Mouse (Mus musculus): Measurements from ENCODE around the gene Syngap1.

Syngap1 gene

GRCm38 (mm10) chr17:26936921-26937695 is 3.9 kb upstream of the Syngap1 start:
- peak in 1 of 2 experiments; percentile 13 for DNase-seq (ENCODE audit: low spot score in 2 of 2)

GRCm38 (mm10) chr17:26937883-26938695 is 3.0 kb upstream of the Syngap1 start:
- peak in 1 of 2 experiments; percentile 17 for DNase-seq (ENCODE audit: low spot score in 2 of 2)

- peak in 1 of 2 experiments; percentile 51 for DNase-seq (ENCODE audit: low spot score in 2 of 2)
Observed at GRCm38 (mm10) chr17:26938731-26939130, 2.3 kb upstream of the Syngap1 start.

GRCm38 (mm10) chr17:26939178-26939972 is 1.7 kb upstream of the Syngap1 start, which contains the start of gene Cuta:
Gene Cuta, minus strand, starts transcription at chr17:26939569.
- DNase-seq (ENCODE audit: low spot score in 2 of 2): peak; percentile 99

- no peak for DNase-seq (ENCODE audit: low spot score in 2 of 2)
Observed at GRCm38 (mm10) chr17:26939973-26940300, 1.1 kb upstream of the Syngap1 start.

- DNase-seq (ENCODE audit: low spot score in 2 of 2): no peak
Observed at GRCm38 (mm10) chr17:26941841-26942570, 953 bp downstream of the Syngap1 start.

- no peak for DNase-seq (ENCODE audit: low spot score in 2 of 2)
Observed at GRCm38 (mm10) chr17:26945824-26946495, 4.9 kb downstream of the Syngap1 start.

GRCm38 (mm10) chr17:26946567-26946966 is 5.5 kb downstream of the Syngap1 start:
- DNase-seq (ENCODE audit: low spot score in 2 of 2): peak in 1 of 2 experiments; percentile 71

GRCm38 (mm10) chr17:26947231-26948100 is 6.4 kb downstream of the Syngap1 start:
- no peak for DNase-seq (ENCODE audit: low spot score in 2 of 2)

GRCm38 (mm10) chr17:26948316-26949050 is 7.4 kb downstream of the Syngap1 start:
- peak; percentile 61 to 73 for DNase-seq (ENCODE audit: low spot score in 2 of 2)

- DNase-seq (ENCODE audit: low spot score in 2 of 2): no peak
Observed at GRCm38 (mm10) chr17:26949051-26949577, 8.1 kb downstream of the Syngap1 start.

- DNase-seq (ENCODE audit: low spot score in 2 of 2): no peak
Observed at GRCm38 (mm10) chr17:26949866-26950265, 8.8 kb downstream of the Syngap1 start.

GRCm38 (mm10) chr17:26950560-26951288 is 9.7 kb downstream of the Syngap1 start:
- DNase-seq (ENCODE audit: low spot score in 2 of 2): no peak

GRCm38 (mm10) chr17:26951406-26951805 is 10.4 kb downstream of the Syngap1 start:
- DNase-seq (ENCODE audit: low spot score in 2 of 2): peak in 1 of 2 experiments; percentile 88

GRCm38 (mm10) chr17:26951952-26952877 is 11.2 kb downstream of the Syngap1 start:
- DNase-seq (ENCODE audit: low spot score in 2 of 2): no peak

- DNase-seq (ENCODE audit: low spot score in 2 of 2): peak in 1 of 2 experiments; percentile 17
Observed at GRCm38 (mm10) chr17:26953201-26953600, 12.1 kb downstream of the Syngap1 start.

- no peak for DNase-seq (ENCODE audit: low spot score in 2 of 2)
Observed at GRCm38 (mm10) chr17:26953726-26954125, 12.7 kb downstream of the Syngap1 start.
